Mouse (Mus musculus) ES-Bruce4 (cell line): Measurements from ENCODE around the gene Samd1. TPM values are rescaled to one million over a fixed set of nuclear protein-coding genes. Genes with fewer than 3 reads are reported as not detected.

Experiments
- H3K27ac ChIP-seq: 2 replicates; pipeline ENCODE4 v1.5.1; 2012; ENCODE audit warnings: low read length, inconsistent platforms; ENCODE audit not compliant: insufficient read depth
- H3K27me3 ChIP-seq: 2 replicates; pipeline ENCODE4 v1.6.1; 2012; ENCODE audit warnings: mild to moderate bottlenecking, low read length, inconsistent platforms; ENCODE audit not compliant: control insufficient read depth, poor library complexity, insufficient read depth, severe bottlenecking
- H3K36me3 ChIP-seq: 2 replicates; pipeline ENCODE4 v1.6.1; 2012; ENCODE audit warnings: inconsistent platforms, mild to moderate bottlenecking, low read length, moderate library complexity; ENCODE audit not compliant: control insufficient read depth, poor library complexity, insufficient read depth, severe bottlenecking
- H3K4me1 ChIP-seq: one replicate; pipeline ENCODE4 v1.8.1; 2011; ENCODE audit warnings: low read length; ENCODE audit not compliant: control insufficient read depth, insufficient read depth
- H3K4me3 ChIP-seq: 2 replicates; pipeline ENCODE4 v1.5.1; 2011; ENCODE audit warnings: low read depth, mild to moderate bottlenecking, low read length
- H3K9ac ChIP-seq: 2 replicates; pipeline ENCODE4 v1.6.1; 2012; ENCODE audit warnings: low read depth, mild to moderate bottlenecking, inconsistent platforms; ENCODE audit not compliant: poor library complexity, severe bottlenecking
- H3K9me3 ChIP-seq: replicated peaks from 2 replicates; pipeline ENCODE4 v1.6.1; 2012; ENCODE audit warnings: mild to moderate bottlenecking, low read length, inconsistent platforms; ENCODE audit not compliant: control insufficient read depth, poor library complexity, insufficient read depth, severe bottlenecking
- CTCF ChIP-seq: IDR thresholded peaks from one replicate; pipeline ENCODE4 v1.8.1; 2011; ENCODE audit warnings: low read depth, low read length
- EP300 ChIP-seq: IDR thresholded peaks from 2 replicates; pipeline ENCODE4 v1.6.1; 2011; ENCODE audit warnings: low read depth, low read length; ENCODE audit not compliant: insufficient read depth
- POLR2A ChIP-seq: IDR thresholded peaks from one replicate; pipeline ENCODE4 v1.8.1; 2011; ENCODE audit warnings: low read length; ENCODE audit not compliant: insufficient read depth
- polyA plus RNA-seq: library from polyadenylated mRNA; stranded (reverse); fragments of >200 nt; gene quantifications from 2 replicates; pipeline ENCODE4 v1.2.4, GENCODE M21; 2011; ENCODE audit warnings: low read depth; ENCODE audit not compliant: missing spikeins, insufficient read depth, insufficient read length

The Samd1 gene
- polyA plus RNA-seq, 1 experiment = 79.7 TPM

- TF ChIP-seq CTCF = no peak
- TF ChIP-seq POLR2A = no peak
- no peak for TF ChIP-seq EP300
- Histone ChIP-seq H3K4me3 (peak overlapping the region; percentile 70), H3K9ac (peak overlapping the region; percentile 99), H3K9me3 (no peaks in the 10 kb centered on the region), H3K27ac (no peak overlapping the region), H3K27me3 (no peaks in the 10 kb centered on the region), H3K4me1 (peaks cover 7% of the 10 kb centered on the region), H3K36me3 (peaks cover 18% of the 10 kb centered on the region)
These were observed 1.7 kb downstream of the Samd1 start for GRCm38 (mm10) chr8:83999057-83999705.

GRCm38 (mm10) chr8:83999825-84000224, 2.4 kb downstream of the Samd1 start:
- Histone ChIP-seq H3K9ac (no peak overlapping the region), H3K4me3 (no peak overlapping the region), H3K4me1 (peaks cover 7% of the 10 kb centered on the region), H3K27ac (no peak overlapping the region), H3K9me3 (no peaks in the 10 kb centered on the region), H3K36me3 (peaks cover 18% of the 10 kb centered on the region), H3K27me3 (no peaks in the 10 kb centered on the region)
- no peak for TF ChIP-seq EP300
- no peak for TF ChIP-seq POLR2A
- TF ChIP-seq CTCF = no peak

GRCm38 (mm10) chr8:84001281-84002000, 4.0 kb downstream of the Samd1 start, which contains the start of gene 1700067K01Rik:
TSS of gene 1700067K01Rik (plus strand) at chr8:84001502.
- TF ChIP-seq POLR2A = no peak
- H3K9ac ChIP-seq = peak within 1 kb of the TSS; percentile 96
- H3K27ac ChIP-seq = no peak within 1 kb of the TSS
- no peaks in the 10 kb centered on the region for H3K27me3 ChIP-seq
- H3K36me3 ChIP-seq = peaks cover 18% of the 10 kb centered on the region
- peaks cover 7% of the 10 kb centered on the region for H3K4me1 ChIP-seq
- peak within 1 kb of the TSS; percentile 73 for H3K4me3 ChIP-seq
- H3K9me3 ChIP-seq = no peaks in the 10 kb centered on the region

- Histone ChIP-seq H3K9me3 (no peaks in the 10 kb centered on the region), H3K36me3 (peaks cover 18% of the 10 kb centered on the region), H3K4me1 (peaks cover 7% of the 10 kb centered on the region), H3K9ac (no peak overlapping the region), H3K27me3 (no peaks in the 10 kb centered on the region), H3K27ac (no peak overlapping the region), H3K4me3 (peak overlapping the region; percentile 15; the same call in 1 of the 2 replicates)
- no peak for TF ChIP-seq EP300
- TF ChIP-seq POLR2A = no peak
- TF ChIP-seq CTCF = no peak
These were observed 5.6 kb downstream of the Samd1 start for GRCm38 (mm10) chr8:84002957-84003611.

GRCm38 (mm10) chr8:84003612-84004246, 6.3 kb downstream of the Samd1 start:
- TF ChIP-seq POLR2A (no peak), CTCF (no peak), EP300 (no peak)
- no peaks in the 10 kb centered on the region for H3K9me3 ChIP-seq
- peaks cover 18% of the 10 kb centered on the region for H3K36me3 ChIP-seq
- peaks cover 7% of the 10 kb centered on the region for H3K4me1 ChIP-seq
- peak overlapping the region; percentile 93 for H3K4me3 ChIP-seq
- H3K9ac ChIP-seq = peak overlapping the region; percentile 88
- H3K27ac ChIP-seq = no peak overlapping the region; the same call in 1 of the 2 replicates
- H3K27me3 ChIP-seq = no peaks in the 10 kb centered on the region
